Mouse (Mus musculus) neural tube, embryonic 11.5 days (tissue): Measurements from ENCODE around the gene Slc26a8. TPM values are rescaled to one million over a fixed set of nuclear protein-coding genes. Genes with fewer than 3 reads are reported as not detected.

Experiments used
- ATAC-seq: fragments of 200-750 bp; cut with Nextera tagmentation; 2 replicates; pipeline ENCODE4 v1.8.0; 2017; ENCODE audit warnings: moderate number of reproducible peaks, mild to moderate bottlenecking, moderate TSS enrichment, moderate library complexity; ENCODE audit not compliant: insufficient read depth, low FRiP score, low TSS enrichment
- DNase-seq: peaks from one replicate; pipeline ENCODE4 v3.0.0-alpha.2; 2015; ENCODE audit warnings: low spot score
- H3K27ac ChIP-seq: fragments of 300-500 bp; sonication (generic); 2 replicates; pipeline ENCODE4 v1.5.1; 2014; ENCODE audit warnings: low read depth, mild to moderate bottlenecking, low read length
- H3K27me3 ChIP-seq: fragments of 300-500 bp; sonication (generic); 2 replicates; pipeline ENCODE4 v1.6.1; 2014; ENCODE audit warnings: mild to moderate bottlenecking, low read length, mixed read lengths; ENCODE audit not compliant: control insufficient read depth, insufficient read depth
- H3K36me3 ChIP-seq: fragments of 300-500 bp; sonication (generic); 2 replicates; pipeline ENCODE4 v1.6.1; 2014; ENCODE audit warnings: mild to moderate bottlenecking, low read length, moderate library complexity, mixed read lengths; ENCODE audit not compliant: control insufficient read depth, insufficient read depth
- H3K4me1 ChIP-seq: fragments of 300-500 bp; sonication (generic); 2 replicates; pipeline ENCODE4 v1.6.1; 2014; ENCODE audit warnings: low read length, mixed read lengths; ENCODE audit not compliant: control insufficient read depth, insufficient read depth
- H3K4me2 ChIP-seq: fragments of 300-500 bp; sonication (generic); 2 replicates; pipeline ENCODE4 v1.6.1; 2014; ENCODE audit warnings: low read depth, mild to moderate bottlenecking, moderate library complexity
- H3K4me3 ChIP-seq: fragments of 300-500 bp; sonication (generic); 2 replicates; pipeline ENCODE4 v1.5.1; 2014; ENCODE audit warnings: low read depth, low read length
- H3K9ac ChIP-seq: fragments of 300-500 bp; sonication (generic); 2 replicates; pipeline ENCODE4 v1.6.1; 2014; ENCODE audit warnings: mild to moderate bottlenecking, low read length
- H3K9me3 ChIP-seq: fragments of 300-500 bp; sonication (generic); 2 replicates; pipeline ENCODE4 v1.6.1; 2016; ENCODE audit warnings: low read length; ENCODE audit not compliant: control insufficient read depth
- WGBS: fragments of 180-500 bp; shearing (Covaris S2); extraction: QIAGEN DNeasy Blood & Tissue Kit; methylation state at CpG from one replicate; pipeline ENCODE4 v1.1.7; 2014; 5-methylcytosine and 5-hydroxymethylcytosine counted together
- polyA plus RNA-seq: library from polyadenylated mRNA; unstranded; fragments of >200 nt; fragmentation: Nextera tagmentation; extraction: Ambion mirVana; gene quantifications from 2 replicates; pipeline ENCODE4 v1.2.1, GENCODE M21; 2014

Gene Slc26a8
- polyA plus RNA-seq, 1 experiment from 2014 or later, result 0.62 TPM

DNA sequence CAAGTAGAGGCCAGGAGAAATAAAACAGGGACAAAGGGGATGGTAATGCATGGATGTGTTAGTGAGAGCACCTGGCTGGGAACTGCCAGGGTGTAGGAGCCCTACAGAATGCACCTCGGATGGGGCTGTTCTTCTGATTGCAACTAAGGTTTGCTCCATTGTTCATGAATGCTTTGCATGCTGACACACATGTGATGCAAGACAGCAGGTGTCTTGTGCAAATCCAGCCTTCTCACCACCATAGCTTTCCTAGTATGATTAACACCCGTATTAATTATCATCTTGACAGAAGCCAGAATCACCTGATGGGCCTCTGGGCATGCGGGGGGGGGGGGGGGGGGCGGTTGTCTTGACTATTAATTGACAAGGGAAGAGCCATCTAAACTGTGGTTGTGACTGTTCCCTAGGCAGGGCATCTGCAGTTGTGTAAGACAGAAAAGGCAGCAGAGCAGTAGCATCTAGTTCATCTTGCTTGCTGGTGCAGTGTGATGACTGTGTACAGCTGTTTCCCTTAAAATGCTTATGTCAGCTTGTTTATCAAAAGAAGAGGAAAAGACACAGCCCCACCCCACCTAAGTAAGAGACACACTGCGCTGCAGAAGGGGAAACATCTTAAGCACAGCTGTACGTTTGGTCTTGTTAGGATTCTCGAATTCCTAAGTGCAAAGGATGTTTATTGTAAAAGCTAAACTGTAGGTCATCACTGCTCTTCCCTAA lies 26.0 kb upstream of the Slc26a8 start:
- no peak overlapping the region for H3K4me2 ChIP-seq
- WGBS, result 82% methylated on average over 6 of the region's 7 CpGs
- no peak overlapping the region for H3K9ac ChIP-seq
- H3K36me3 ChIP-seq, result peaks cover 8% of the 10 kb centered on the region; the same call in 1 of the 2 replicates
- DNase-seq, result no peak
- no peaks in the 10 kb centered on the region for H3K27me3 ChIP-seq
- no peak for ATAC-seq
- H3K4me3 ChIP-seq, result no peak overlapping the region
- H3K9me3 ChIP-seq, result no peaks in the 10 kb centered on the region
- no peaks in the 10 kb centered on the region for H3K4me1 ChIP-seq
- H3K27ac ChIP-seq, result no peak overlapping the region

DNA sequence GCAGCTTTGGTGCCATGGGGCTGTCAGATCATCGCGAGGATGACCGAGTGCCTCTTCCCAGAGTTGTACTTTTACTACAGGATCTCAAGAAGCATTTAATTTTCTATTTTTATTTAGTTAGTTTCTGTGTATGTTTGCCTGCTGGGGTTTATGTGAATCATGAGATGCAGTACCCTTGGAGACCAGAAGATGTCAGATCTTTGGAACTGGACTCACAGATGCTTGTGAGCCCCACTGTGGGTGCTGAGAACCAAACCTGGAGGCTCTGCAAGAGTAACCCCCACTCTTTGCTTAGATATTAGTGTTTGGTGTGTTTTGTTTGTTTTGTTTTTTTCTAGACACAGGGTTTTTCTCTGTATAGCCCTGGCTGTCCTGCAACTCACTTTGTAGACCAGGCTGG lies 24.0 kb upstream of the Slc26a8 start:
- Histone ChIP-seq H3K9ac (no peak overlapping the region), H3K27ac (no peak overlapping the region), H3K4me3 (no peak overlapping the region), H3K27me3 (no peaks in the 10 kb centered on the region), H3K4me2 (no peak overlapping the region), H3K9me3 (no peaks in the 10 kb centered on the region), H3K4me1 (no peaks in the 10 kb centered on the region), H3K36me3 (peaks cover 6% of the 10 kb centered on the region; the same call in 1 of the 2 replicates)
- ATAC-seq (no peak), DNase-seq (no peak)
- WGBS, result 91% methylated on average over 3 of the region's 3 CpGs

DNA sequence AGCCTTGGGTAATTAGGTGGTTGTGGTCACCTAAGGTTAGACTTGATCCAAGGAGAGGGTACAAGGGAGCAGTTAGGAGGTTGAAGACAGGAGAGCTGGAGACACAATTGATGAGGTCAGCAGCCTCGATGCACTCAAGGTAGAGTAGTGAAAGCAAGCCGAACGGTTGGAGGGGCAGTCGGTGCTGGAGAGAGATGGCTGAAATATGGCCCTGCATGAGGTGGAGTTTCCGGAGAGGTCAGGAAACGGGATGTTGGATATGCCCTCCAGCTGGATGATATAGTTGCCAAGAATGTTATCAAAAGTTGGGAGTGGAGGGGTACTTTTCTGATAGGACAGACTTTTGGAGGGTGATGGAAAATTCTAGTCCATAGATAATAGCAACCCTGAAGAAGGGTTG lies 22.3 kb upstream of the Slc26a8 start:
- H3K4me3 ChIP-seq, result no peak overlapping the region
- DNase-seq (no peak), ATAC-seq (no peak)
- peaks cover 6% of the 10 kb centered on the region; the same call in 1 of the 2 replicates for H3K36me3 ChIP-seq
- H3K9me3 ChIP-seq, result no peaks in the 10 kb centered on the region
- H3K4me1 ChIP-seq, result no peaks in the 10 kb centered on the region
- no peak overlapping the region for H3K27ac ChIP-seq
- H3K9ac ChIP-seq, result no peak overlapping the region
- H3K27me3 ChIP-seq, result no peaks in the 10 kb centered on the region
- 84% methylated on average over 6 of the region's 6 CpGs for WGBS
- no peak overlapping the region for H3K4me2 ChIP-seq

DNA sequence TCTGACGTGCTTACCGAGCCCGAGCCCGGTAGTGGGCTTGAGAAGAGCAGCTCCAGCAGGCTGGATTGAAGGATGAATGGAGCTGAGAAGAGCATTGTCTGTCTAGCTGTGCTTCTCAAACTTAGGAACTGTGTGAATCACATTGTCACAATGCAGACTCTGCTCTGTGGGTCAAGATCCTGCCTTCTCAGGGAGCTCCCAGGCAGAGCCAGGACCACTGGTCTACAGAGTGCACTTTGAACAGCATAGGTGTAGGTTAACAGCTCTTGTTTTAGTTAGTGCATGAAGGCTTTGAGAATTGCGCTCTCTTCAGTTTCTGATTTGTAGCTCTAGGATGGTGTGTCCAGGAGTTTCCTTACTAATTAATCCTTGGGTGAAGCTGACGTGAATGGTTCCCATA lies 21.2 kb upstream of the Slc26a8 start:
- H3K27ac ChIP-seq, result no peak overlapping the region
- H3K36me3 ChIP-seq, result peaks cover 6% of the 10 kb centered on the region; the same call in 1 of the 2 replicates
- H3K4me1 ChIP-seq, result no peaks in the 10 kb centered on the region
- no peak for ATAC-seq
- H3K4me2 ChIP-seq, result no peak overlapping the region
- no peaks in the 10 kb centered on the region for H3K9me3 ChIP-seq
- H3K4me3 ChIP-seq, result no peak overlapping the region
- no peaks in the 10 kb centered on the region for H3K27me3 ChIP-seq
- 92% methylated on average over 6 of the region's 6 CpGs for WGBS
- H3K9ac ChIP-seq, result no peak overlapping the region
- no peak for DNase-seq

DNA sequence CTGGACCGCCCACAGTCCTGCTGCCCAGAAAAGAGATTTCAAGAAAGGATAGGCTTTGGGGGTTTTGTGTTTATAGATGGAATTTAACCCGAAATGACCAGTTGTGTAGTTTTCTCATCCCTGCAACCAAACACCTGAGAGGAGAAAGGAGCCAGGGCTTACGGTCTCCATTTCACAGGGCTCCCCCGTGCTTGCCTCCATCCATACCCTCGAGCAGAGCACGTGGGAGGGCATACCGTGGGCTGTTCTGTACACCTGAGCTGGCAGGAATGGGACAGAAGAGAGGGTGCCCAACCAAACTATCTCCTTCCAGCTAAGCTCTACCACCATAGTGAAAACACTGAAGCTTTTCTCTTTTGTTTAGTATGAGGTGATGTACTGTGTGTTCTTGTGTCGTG lies 20.3 kb upstream of the Slc26a8 start:
- ATAC-seq, result no peak

DNA sequence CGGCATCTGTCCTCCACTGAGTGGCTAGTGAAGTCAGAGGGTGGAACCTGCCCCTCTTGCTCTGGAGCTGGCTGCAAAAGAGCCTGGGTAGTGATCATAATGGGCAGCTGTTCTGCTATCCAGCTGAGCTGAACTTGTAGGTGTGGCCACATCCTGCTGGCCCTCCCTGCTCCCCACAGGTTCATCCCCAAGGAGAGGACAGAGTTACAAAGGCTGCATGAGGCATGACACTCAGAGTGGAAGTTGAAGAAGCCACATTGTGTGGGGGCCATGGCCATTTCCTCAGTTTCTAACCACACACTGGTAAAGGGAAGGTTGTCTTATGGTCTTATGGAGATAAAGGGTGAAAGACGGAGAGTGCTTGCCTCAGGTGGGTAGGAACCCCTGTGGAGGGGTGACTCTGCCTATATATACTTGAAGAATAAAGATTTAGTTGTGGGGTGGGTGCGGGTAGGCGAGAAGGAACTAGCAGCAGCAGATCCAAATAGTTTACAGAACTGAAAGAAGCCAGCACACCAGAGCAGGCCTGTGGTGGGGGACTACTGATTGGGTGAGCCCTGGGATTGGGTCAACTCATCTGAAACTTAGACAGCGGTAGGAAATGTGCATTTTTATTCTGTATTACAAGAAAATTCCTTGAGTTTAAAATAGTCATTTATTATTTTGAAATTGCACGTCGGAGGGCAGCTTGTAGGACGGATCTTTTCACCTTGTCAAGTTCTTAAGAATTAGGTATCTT lies 19.7 kb upstream of the Slc26a8 start:
- no peak for ATAC-seq
- no peaks in the 10 kb centered on the region for H3K9me3 ChIP-seq
- H3K9ac ChIP-seq, result no peak overlapping the region
- H3K4me2 ChIP-seq, result no peak overlapping the region
- no peaks in the 10 kb centered on the region for H3K27me3 ChIP-seq
- no peaks in the 10 kb centered on the region for H3K4me1 ChIP-seq
- no peak overlapping the region for H3K27ac ChIP-seq
- no peak for DNase-seq
- WGBS, result 87% methylated on average over 8 of the region's 8 CpGs
- no peak overlapping the region for H3K4me3 ChIP-seq
- H3K36me3 ChIP-seq, result 0 out of 2 replicates have a peak, but pooled peaks cover 4% of the 10 kb centered on the region

More for the DNA sequence above, 20.3 kb upstream of the Slc26a8 start:
- H3K27ac ChIP-seq, result no peak overlapping the region
- H3K4me3 ChIP-seq, result no peak overlapping the region
- H3K4me1 ChIP-seq, result no peaks in the 10 kb centered on the region
- 0 out of 2 replicates have a peak, but pooled peaks cover 4% of the 10 kb centered on the region for H3K36me3 ChIP-seq
- DNase-seq, result no peak
- H3K9me3 ChIP-seq, result no peaks in the 10 kb centered on the region
- no peak overlapping the region for H3K4me2 ChIP-seq
- H3K9ac ChIP-seq, result no peak overlapping the region
- WGBS, result 95% methylated on average over 8 of the region's 8 CpGs
- no peaks in the 10 kb centered on the region for H3K27me3 ChIP-seq

DNA sequence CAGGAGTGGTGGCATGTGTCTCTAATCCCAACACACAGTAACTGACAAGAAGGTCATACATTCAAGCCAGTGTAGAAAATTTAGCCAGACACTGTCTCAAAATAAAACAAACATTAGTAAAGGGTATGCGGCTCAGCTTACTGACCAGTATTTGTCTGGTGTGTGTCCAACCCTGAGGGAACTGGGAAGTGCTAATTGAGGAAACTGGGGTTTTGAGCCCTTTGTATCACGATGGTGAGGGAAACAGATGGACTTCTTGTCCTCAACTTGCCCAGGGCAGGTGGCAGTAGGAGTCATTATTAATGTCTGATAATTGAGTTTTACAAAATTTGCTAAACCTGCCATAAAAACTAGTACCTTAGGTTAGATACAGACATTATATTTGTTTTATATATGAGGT lies 19.0 kb upstream of the Slc26a8 start:
- 68% methylated on average over 2 of the region's 2 CpGs for WGBS
- Histone ChIP-seq H3K9ac (no peak overlapping the region), H3K4me1 (no peaks in the 10 kb centered on the region), H3K27ac (no peak overlapping the region), H3K4me2 (no peak overlapping the region), H3K4me3 (no peak overlapping the region), H3K36me3 (0 out of 2 replicates have a peak, but pooled peaks cover under 1% of the 10 kb centered on the region), H3K9me3 (no peaks in the 10 kb centered on the region), H3K27me3 (no peaks in the 10 kb centered on the region)
- DNase-seq (no peak), ATAC-seq (no peak)

DNA sequence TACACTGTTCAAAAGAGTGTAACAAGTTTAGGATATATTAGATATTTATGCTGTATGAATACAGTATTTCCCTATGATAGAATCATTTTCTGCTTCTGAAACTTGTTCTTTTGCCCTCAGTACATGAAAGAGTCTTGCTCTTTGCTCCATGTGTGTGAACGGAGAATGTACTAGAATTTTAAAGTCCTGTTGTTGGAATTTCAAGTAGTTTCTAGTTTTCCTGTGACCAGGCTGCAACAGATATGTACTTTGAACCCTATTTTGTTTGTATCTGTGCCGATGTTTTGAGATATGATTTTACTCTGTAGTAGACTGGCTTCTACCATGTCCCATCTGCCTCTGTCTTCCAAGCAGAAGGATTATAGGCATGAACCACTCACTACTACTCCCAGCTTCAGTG lies 17.8 kb upstream of the Slc26a8 start:
- Histone ChIP-seq H3K9me3 (no peaks in the 10 kb centered on the region), H3K9ac (no peak overlapping the region), H3K36me3 (no peaks in the 10 kb centered on the region), H3K4me1 (no peaks in the 10 kb centered on the region), H3K4me3 (no peak overlapping the region), H3K27me3 (no peaks in the 10 kb centered on the region), H3K4me2 (no peak overlapping the region), H3K27ac (no peak overlapping the region)
- DNase-seq (no peak), ATAC-seq (no peak)
- 90% methylated on average over 2 of the region's 2 CpGs for WGBS
